Mouse (Mus musculus) hindbrain, embryonic 11.5 days (tissue): Measurements from ENCODE around the gene Gckr. TPM values are rescaled to one million over a fixed set of nuclear protein-coding genes. Genes with fewer than 3 reads are reported as not detected.
"Not testable (repeated sequence)": the region's sequence is repeated elsewhere in the genome, so short reads cannot be mapped to it uniquely, and the experiment has no call there.

Experiments
- ATAC-seq: fragments of 200-750 bp; cut with Nextera tagmentation; 2 replicates; pipeline ENCODE4 v1.8.0; 2017; ENCODE audit warnings: mild to moderate bottlenecking, moderate TSS enrichment, moderate library complexity; ENCODE audit not compliant: low FRiP score
- DNase-seq: peaks from one replicate; pipeline ENCODE4 v3.0.0-alpha.2; 2015; ENCODE audit warnings: low spot score
- H3K27ac ChIP-seq: fragments of 300-500 bp; sonication (generic); 2 replicates; pipeline ENCODE4 v1.5.1; 2014; ENCODE audit warnings: mild to moderate bottlenecking, low read depth, low read length
- H3K27me3 ChIP-seq: fragments of 300-500 bp; sonication (generic); 2 replicates; pipeline ENCODE4 v1.6.1; 2014; ENCODE audit warnings: mild to moderate bottlenecking, low read length, moderate library complexity, mixed read lengths; ENCODE audit not compliant: control insufficient read depth, insufficient read depth
- H3K36me3 ChIP-seq: fragments of 300-500 bp; sonication (generic); 2 replicates; pipeline ENCODE4 v1.6.1; 2014; ENCODE audit warnings: mild to moderate bottlenecking, low read length, moderate library complexity, mixed read lengths; ENCODE audit not compliant: control insufficient read depth, insufficient read depth
- H3K4me1 ChIP-seq: fragments of 300-500 bp; sonication (generic); replicated peaks from 2 replicates; pipeline ENCODE4 v1.6.1; 2014; ENCODE audit warnings: low read length, mixed read lengths; ENCODE audit not compliant: control insufficient read depth, insufficient read depth
- H3K4me2 ChIP-seq: fragments of 300-500 bp; sonication (generic); replicated peaks from 2 replicates; pipeline ENCODE4 v1.6.1; 2014; ENCODE audit warnings: mild to moderate bottlenecking, low read depth, low read length
- H3K4me3 ChIP-seq: fragments of 300-500 bp; sonication (generic); 2 replicates; pipeline ENCODE4 v1.5.1; 2014; ENCODE audit warnings: low read depth, low read length
- H3K9ac ChIP-seq: fragments of 300-500 bp; sonication (generic); 2 replicates; pipeline ENCODE4 v1.6.1; 2014; ENCODE audit warnings: low read depth, low read length
- H3K9me3 ChIP-seq: fragments of 300-500 bp; sonication (generic); 2 replicates; pipeline ENCODE4 v1.6.1; 2016; ENCODE audit warnings: low read length; ENCODE audit not compliant: control insufficient read depth
- WGBS: fragments of 180-500 bp; shearing (Covaris S2); extraction: QIAGEN DNeasy Blood & Tissue Kit; methylation state at CpG from one replicate; pipeline ENCODE4 v1.1.7; 2014; 5-methylcytosine and 5-hydroxymethylcytosine counted together
- polyA plus RNA-seq: library from polyadenylated mRNA; unstranded; fragments of >200 nt; fragmentation: Nextera tagmentation; extraction: Ambion mirVana; gene quantifications from 2 replicates; pipeline ENCODE4 v1.2.1, GENCODE M21; 2014

Gckr gene
- polyA plus RNA-seq, 1 experiment from 2014 or later: not detected

- no peak overlapping the region for H3K9ac ChIP-seq
- H3K4me3 ChIP-seq: no peak overlapping the region
- no peaks in the 10 kb centered on the region for H3K36me3 ChIP-seq
- DNase-seq (no peak), ATAC-seq (no peak)
- H3K27me3 ChIP-seq: no peaks in the 10 kb centered on the region
- WGBS: 93% methylated on average over 6 of the region's 6 CpGs
- H3K4me1 ChIP-seq: no peaks in the 10 kb centered on the region
- H3K9me3 ChIP-seq: no peaks in the 10 kb centered on the region
- no peak overlapping the region for H3K4me2 ChIP-seq
- H3K27ac ChIP-seq: no peak overlapping the region
Measured at GRCm38 (mm10) chr5:31303093-31303492, 5.8 kb downstream of the Gckr start.

GRCm38 (mm10) chr5:31312806-31313205 is 15.6 kb downstream of the Gckr start:
- Histone ChIP-seq H3K4me2 (no peak overlapping the region), H3K36me3 (no peaks in the 10 kb centered on the region), H3K9ac (no peak overlapping the region), H3K9me3 (no peaks in the 10 kb centered on the region), H3K27ac (no peak overlapping the region), H3K4me1 (no peaks in the 10 kb centered on the region), H3K4me3 (no peak overlapping the region), H3K27me3 (no peaks in the 10 kb centered on the region)
- ATAC-seq (no peak), DNase-seq (no peak)
- 90% methylated on average over 8 of the region's 8 CpGs for WGBS

DNA sequence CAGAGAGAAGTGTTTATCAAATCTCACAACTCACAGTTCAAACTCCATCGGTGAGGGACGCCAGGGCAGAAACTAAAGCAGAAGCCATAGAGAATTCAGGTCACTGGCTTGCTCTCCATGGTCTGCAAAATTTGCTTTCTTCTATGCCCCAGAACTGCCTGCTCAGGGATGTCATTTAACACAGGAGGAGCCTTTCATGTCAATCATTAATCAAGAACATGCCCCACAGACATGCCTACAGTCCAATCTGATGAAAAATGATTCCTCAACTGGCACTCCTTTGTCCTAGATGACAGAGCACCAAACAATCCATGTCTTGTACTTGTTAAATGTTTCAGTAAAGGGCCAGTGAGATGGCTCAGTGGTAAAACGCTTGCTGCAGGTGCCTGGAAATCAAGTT is 25.5 kb downstream of the Gckr start:
- no peaks in the 10 kb centered on the region for H3K27me3 ChIP-seq
- no peaks in the 10 kb centered on the region for H3K4me1 ChIP-seq

DNA sequence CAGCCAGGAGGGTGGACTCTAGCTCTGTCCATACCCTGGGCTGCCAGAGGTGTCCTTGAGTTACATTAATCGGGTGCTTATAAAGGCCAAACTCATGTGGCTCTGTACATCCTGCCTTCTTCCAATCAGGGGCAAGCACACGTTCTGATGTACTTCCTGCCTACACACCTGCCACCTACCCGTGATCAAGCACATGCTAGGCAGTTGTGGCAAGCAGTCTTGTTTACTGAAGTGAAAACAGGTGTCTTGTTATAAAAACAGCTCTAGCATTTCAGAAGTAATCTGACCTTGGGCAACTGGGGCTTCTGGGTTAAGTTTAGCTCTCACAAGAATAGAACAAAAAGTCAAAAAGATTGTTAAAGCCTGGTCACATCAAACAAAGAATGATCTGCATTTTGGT is 26.8 kb downstream of the Gckr start:
- Histone ChIP-seq H3K4me2 (no peak overlapping the region), H3K27me3 (no peaks in the 10 kb centered on the region), H3K36me3 (no peaks in the 10 kb centered on the region), H3K9me3 (no peaks in the 10 kb centered on the region), H3K9ac (no peak overlapping the region), H3K4me1 (no peaks in the 10 kb centered on the region), H3K4me3 (no peak overlapping the region), H3K27ac (no peak overlapping the region)
- WGBS: 71% methylated on average over 3 of the region's 3 CpGs
- ATAC-seq (no peak), DNase-seq (no peak)

More for the DNA sequence above, 25.5 kb downstream of the Gckr start:
- no peaks in the 10 kb centered on the region for H3K9me3 ChIP-seq
- no peak overlapping the region for H3K27ac ChIP-seq
- H3K4me3 ChIP-seq: no peak overlapping the region
- DNase-seq: no peak
- H3K36me3 ChIP-seq: no peaks in the 10 kb centered on the region
- H3K9ac ChIP-seq: no peak overlapping the region
- WGBS: 84% methylated on average over 3 of the region's 3 CpGs
- ATAC-seq: no peak
- no peak overlapping the region for H3K4me2 ChIP-seq

DNA sequence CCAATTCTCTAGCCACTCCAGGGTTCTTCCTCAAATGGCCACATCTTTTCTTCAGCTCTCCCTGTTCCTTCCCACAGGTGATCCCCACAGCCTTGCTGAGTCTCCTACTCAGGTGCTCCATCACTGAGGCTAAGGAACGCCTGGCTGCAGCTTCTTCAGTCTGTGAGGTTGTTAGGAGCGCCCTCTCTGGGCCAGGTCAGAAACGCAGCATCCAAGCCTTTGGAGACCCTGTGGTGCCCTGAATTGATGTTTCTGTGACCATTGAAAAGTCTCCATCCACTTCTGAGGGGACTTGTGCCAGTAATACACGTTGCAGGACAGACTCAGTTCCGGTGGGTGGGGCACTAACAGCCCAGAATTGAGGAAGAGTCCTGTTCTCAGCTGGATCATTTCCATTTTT is 29.6 kb downstream of the Gckr start:
- Histone ChIP-seq H3K4me2 (no peak overlapping the region), H3K4me3 (no peak overlapping the region), H3K9ac (no peak overlapping the region), H3K36me3 (no peaks in the 10 kb centered on the region), H3K4me1 (no peaks in the 10 kb centered on the region), H3K27ac (no peak overlapping the region), H3K27me3 (no peaks in the 10 kb centered on the region), H3K9me3 (no peaks in the 10 kb centered on the region)
- DNase-seq (peak; percentile 22), ATAC-seq (no peak)
- 17% methylated on average over 5 of the region's 5 CpGs for WGBS

- WGBS: 38% methylated on average over 7 of the region's 7 CpGs
- ATAC-seq: no peak
- H3K9ac ChIP-seq: no peak overlapping the region
- H3K9me3 ChIP-seq: no peaks in the 10 kb centered on the region
- no peak overlapping the region for H3K4me3 ChIP-seq
- no peaks in the 10 kb centered on the region for H3K27me3 ChIP-seq
- DNase-seq: peak; percentile 76
- H3K27ac ChIP-seq: no peak overlapping the region
- no peaks in the 10 kb centered on the region for H3K36me3 ChIP-seq
- no peaks in the 10 kb centered on the region for H3K4me1 ChIP-seq
- H3K4me2 ChIP-seq: no peak overlapping the region
Measured at GRCm38 (mm10) chr5:31328255-31328654, 31.0 kb downstream of the Gckr start.

DNA sequence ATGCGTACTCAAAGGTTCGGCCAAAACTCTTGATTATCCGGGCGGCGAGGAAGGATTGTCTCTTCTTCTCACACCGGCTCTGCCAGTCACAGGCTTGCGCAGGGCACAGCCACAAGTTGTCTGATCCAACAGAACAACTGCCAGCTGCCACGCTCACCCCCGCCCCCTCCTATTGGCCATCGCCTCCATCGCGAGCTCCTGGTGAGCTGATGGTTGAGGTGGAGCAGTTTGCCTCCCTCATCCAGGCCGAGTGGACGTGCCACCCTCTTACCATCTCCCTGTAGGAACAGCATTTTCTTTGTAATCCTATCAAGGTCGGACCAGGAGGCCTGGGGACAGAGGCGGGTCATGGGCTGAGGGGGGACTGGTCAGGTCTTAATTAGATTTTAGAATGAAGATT is 60.3 kb downstream of the Gckr start:
- not testable (repeated sequence) for ATAC-seq, H3K27me3 ChIP-seq
- WGBS: 79% methylated on average over 15 of the region's 16 CpGs

GRCm38 (mm10) chr5:31360955-31361354 is 63.7 kb downstream of the Gckr start:
- ATAC-seq: no peak
- H3K27ac ChIP-seq: no peak overlapping the region
- no peaks in the 10 kb centered on the region for H3K27me3 ChIP-seq
- no peaks in the 10 kb centered on the region for H3K9me3 ChIP-seq
- H3K9ac ChIP-seq: no peak overlapping the region
- no peaks in the 10 kb centered on the region for H3K4me1 ChIP-seq
- no peaks in the 10 kb centered on the region for H3K36me3 ChIP-seq
- no peak overlapping the region for H3K4me3 ChIP-seq
- 74% methylated on average over 6 of the region's 6 CpGs for WGBS
- DNase-seq: no peak
- H3K4me2 ChIP-seq: no peak overlapping the region

More for the DNA sequence above, 60.3 kb downstream of the Gckr start:
- not testable (repeated sequence) for H3K9ac ChIP-seq, H3K4me1 ChIP-seq, H3K36me3 ChIP-seq, H3K4me2 ChIP-seq, H3K27ac ChIP-seq, H3K4me3 ChIP-seq, DNase-seq, H3K9me3 ChIP-seq
